Mouse (Mus musculus) neural tube, embryonic 12.5 days (tissue): ENCODE measurements around the gene Ppara. TPM values are rescaled to one million over a fixed set of nuclear protein-coding genes. Genes with fewer than 3 reads are reported as not detected.
A peak's percentile ranks its signal among the peaks of the same experiment; 100 is the strongest.

Experiments
- ATAC-seq: fragments of 200-750 bp; cut with Nextera tagmentation; 2 replicates; pipeline ENCODE4 v1.8.0; 2017; ENCODE audit warnings: low read depth, mild to moderate bottlenecking, moderate TSS enrichment, moderate library complexity; ENCODE audit not compliant: low FRiP score
- H3K27ac ChIP-seq: fragments of 300-500 bp; sonication (generic); 2 replicates; pipeline ENCODE4 v1.5.1; 2016
- H3K27me3 ChIP-seq: fragments of 300-500 bp; sonication (generic); replicated peaks from 2 replicates; pipeline ENCODE4 v1.6.1; 2016; ENCODE audit warnings: mild to moderate bottlenecking
- H3K36me3 ChIP-seq: fragments of 300-500 bp; sonication (generic); 2 replicates; pipeline ENCODE4 v1.6.1; 2016; ENCODE audit warnings: mild to moderate bottlenecking
- H3K4me1 ChIP-seq: fragments of 300-500 bp; sonication (generic); 2 replicates; pipeline ENCODE4 v1.6.1; 2016
- H3K4me2 ChIP-seq: fragments of 300-500 bp; sonication (generic); replicated peaks from 2 replicates; pipeline ENCODE4 v1.6.1; 2016; ENCODE audit warnings: mild to moderate bottlenecking
- H3K4me3 ChIP-seq: fragments of 300-500 bp; sonication (generic); 2 replicates; pipeline ENCODE4 v1.5.1; 2016
- H3K9ac ChIP-seq: fragments of 300-500 bp; sonication (generic); 2 replicates; pipeline ENCODE4 v1.6.1; 2016; ENCODE audit warnings: mild to moderate bottlenecking
- H3K9me3 ChIP-seq: fragments of 300-500 bp; sonication (generic); 2 replicates; pipeline ENCODE4 v1.6.1; 2016; ENCODE audit warnings: mild to moderate bottlenecking
- WGBS: fragments of 180-500 bp; shearing (Covaris S2); methylation state at CpG from one replicate; pipeline ENCODE4 v1.1.7; 2016; 5-methylcytosine and 5-hydroxymethylcytosine counted together
- polyA plus RNA-seq: library from polyadenylated mRNA; unstranded; fragments of >200 nt; fragmentation: Nextera tagmentation; extraction: Ambion mirVana; gene quantifications from 2 replicates; pipeline ENCODE4 v1.2.1, GENCODE M21; 2016

Gene Ppara
- polyA plus RNA-seq, 1 experiment from 2014 or later: 1.1 TPM

DNA sequence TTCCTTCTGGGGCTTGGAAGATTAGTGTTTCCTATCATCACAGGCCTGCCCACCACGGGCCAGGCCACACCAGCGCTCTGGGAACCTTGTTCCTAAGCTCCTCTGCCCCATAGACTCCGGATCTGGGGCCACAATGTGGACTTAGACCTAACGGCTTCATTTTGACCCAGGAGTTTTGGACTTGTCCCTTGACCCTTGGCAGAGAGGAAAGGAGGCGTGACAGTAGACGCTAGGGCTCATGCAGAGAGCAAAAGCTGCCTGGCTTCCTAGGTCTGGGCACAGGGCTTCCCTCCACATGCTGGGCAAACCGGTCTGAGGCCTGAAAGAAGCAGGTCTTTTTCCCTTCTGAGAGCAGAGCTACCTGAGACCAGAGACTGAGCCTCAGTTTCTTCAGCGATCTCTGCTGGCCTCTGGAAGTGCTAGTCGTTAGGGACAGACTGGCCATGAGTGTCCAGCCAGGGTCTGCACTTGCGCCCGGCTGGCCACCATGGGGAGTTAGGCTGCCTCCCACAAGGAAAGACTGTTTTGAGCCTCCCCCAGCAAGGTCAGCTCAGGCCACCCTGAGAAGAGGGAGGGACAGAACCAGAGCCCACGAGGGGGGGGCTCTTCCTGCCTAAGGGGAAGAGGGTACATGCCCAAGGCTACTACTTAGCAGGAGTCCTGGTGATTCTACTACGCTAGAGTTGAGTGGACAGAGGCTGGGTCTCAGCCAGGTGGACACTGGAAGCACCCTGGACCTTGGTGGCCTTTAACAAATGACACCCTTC is 29.0 kb upstream of the Ppara start:
- Histone ChIP-seq H3K9ac (no peak overlapping the region), H3K27me3 (no peaks in the 10 kb centered on the region), H3K27ac (no peak overlapping the region), H3K4me1 (peaks cover 19% of the 10 kb centered on the region), H3K9me3 (no peaks in the 10 kb centered on the region), H3K4me2 (no peak overlapping the region), H3K4me3 (no peak overlapping the region), H3K36me3 (peaks cover 66% of the 10 kb centered on the region)
- no peak for ATAC-seq
- WGBS: 81% methylated on average over 13 of the region's 13 CpGs

DNA sequence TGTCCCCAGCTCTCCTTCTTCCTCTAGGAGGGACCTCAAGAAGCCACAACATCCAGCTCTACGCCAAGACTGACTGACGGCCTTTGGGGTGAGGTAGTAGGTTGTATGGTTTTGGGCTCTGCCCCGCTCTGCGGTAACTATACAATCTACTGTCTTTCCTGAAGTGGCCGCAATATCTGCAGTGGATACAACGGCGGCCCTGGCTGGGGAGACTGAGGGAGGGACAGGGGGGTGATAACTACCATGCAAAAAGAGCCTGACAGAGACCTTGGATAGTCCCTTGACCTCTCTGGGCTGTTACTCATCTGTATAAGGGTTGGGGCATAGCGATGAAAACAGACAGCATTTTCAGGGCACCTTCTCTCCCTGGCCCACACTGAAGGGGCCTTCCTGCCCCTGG is 28.3 kb upstream of the Ppara start:
- 93% methylated on average over 8 of the region's 8 CpGs for WGBS
- H3K9ac ChIP-seq: no peak overlapping the region
- H3K27me3 ChIP-seq: no peaks in the 10 kb centered on the region; the same call in 1 of the 2 replicates
- no peak overlapping the region for H3K27ac ChIP-seq
- H3K36me3 ChIP-seq: peaks cover 58% of the 10 kb centered on the region
- ATAC-seq: no peak
- H3K4me1 ChIP-seq: peaks cover 19% of the 10 kb centered on the region
- H3K4me2 ChIP-seq: no peak overlapping the region
- no peaks in the 10 kb centered on the region for H3K9me3 ChIP-seq
- H3K4me3 ChIP-seq: no peak overlapping the region

GRCm38 (mm10) chr15:85707017-85707416 is 27.8 kb upstream of the Ppara start:
- Histone ChIP-seq H3K4me2 (no peak overlapping the region), H3K4me3 (no peak overlapping the region), H3K4me1 (peaks cover 19% of the 10 kb centered on the region), H3K27me3 (no peaks in the 10 kb centered on the region; the same call in 1 of the 2 replicates), H3K9me3 (no peaks in the 10 kb centered on the region), H3K36me3 (peaks cover 53% of the 10 kb centered on the region), H3K9ac (no peak overlapping the region), H3K27ac (no peak overlapping the region)
- no peak for ATAC-seq
- whole genome bisulfite sequencing: 95% methylated on average over 11 of the region's 11 CpGs

DNA sequence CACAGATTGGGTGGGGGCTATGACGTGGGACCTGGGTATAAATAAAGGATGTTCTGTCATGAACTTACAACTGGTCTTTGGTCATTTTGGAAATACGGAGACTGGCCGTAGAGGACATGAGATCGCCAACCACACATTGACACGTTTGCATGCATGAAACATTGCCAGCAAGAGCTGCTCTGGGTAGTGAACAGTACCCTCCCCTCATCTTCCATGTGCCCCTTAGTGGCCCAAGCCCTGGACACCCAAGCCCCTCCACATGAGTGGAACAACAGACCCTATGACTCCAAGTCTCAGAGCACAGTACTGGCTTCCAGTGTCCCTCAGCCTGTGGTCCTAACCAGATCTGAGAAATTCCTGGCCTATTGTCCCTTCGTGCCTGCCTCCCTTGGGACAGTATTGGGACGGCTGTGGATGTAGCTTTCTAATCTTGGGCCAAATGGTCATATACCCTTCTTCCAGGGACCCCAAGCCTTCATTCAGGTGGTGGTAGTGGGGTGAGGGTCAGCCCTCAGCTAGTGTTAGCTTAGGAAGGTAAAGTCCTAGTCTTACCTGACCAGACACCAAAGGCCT is 27.2 kb upstream of the Ppara start:
- no peaks in the 10 kb centered on the region; the same call in none of the 2 replicates for H3K27me3 ChIP-seq
- no peak for ATAC-seq
- H3K36me3 ChIP-seq: peaks cover 48% of the 10 kb centered on the region
- no peak overlapping the region for H3K4me2 ChIP-seq
- no peak overlapping the region for H3K27ac ChIP-seq
- no peak overlapping the region for H3K9ac ChIP-seq
- WGBS: 91% methylated on average over 7 of the region's 7 CpGs
- no peak overlapping the region for H3K4me3 ChIP-seq
- H3K4me1 ChIP-seq: peaks cover 19% of the 10 kb centered on the region
- no peaks in the 10 kb centered on the region for H3K9me3 ChIP-seq

- no peak overlapping the region for H3K9ac ChIP-seq
- no peaks in the 10 kb centered on the region; the same call in none of the 2 replicates for H3K27me3 ChIP-seq
- H3K36me3 ChIP-seq: peaks cover 41% of the 10 kb centered on the region
- H3K4me3 ChIP-seq: no peak overlapping the region
- 80% methylated on average over 2 of the region's 2 CpGs for WGBS
- no peak overlapping the region for H3K27ac ChIP-seq
- no peak overlapping the region for H3K4me2 ChIP-seq
- no peaks in the 10 kb centered on the region for H3K9me3 ChIP-seq
- peaks cover 12% of the 10 kb centered on the region for H3K4me1 ChIP-seq
- ATAC-seq: no peak
These were observed 26.6 kb upstream of the Ppara start for GRCm38 (mm10) chr15:85708217-85708616.

DNA sequence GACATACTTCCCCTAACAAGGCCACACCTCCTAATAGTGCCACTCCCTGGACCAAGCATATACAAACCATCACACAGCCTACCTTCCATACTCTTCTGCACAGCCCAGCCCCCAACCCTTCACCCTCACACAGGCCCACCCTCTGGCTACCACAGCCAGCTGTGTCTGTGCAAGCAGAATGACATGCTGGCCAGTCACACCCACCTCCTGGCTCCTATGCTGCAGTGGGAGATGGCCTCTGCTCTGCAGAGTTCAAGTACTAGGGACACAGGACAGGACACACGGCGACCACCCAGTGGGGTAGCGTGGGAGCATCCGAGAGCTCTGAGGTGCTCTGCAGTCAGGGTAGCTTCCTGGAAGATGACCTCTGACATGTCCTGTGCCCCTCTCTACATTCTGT is 25.9 kb upstream of the Ppara start:
- peaks cover 35% of the 10 kb centered on the region for H3K36me3 ChIP-seq
- no peak overlapping the region for H3K4me2 ChIP-seq
- no peaks in the 10 kb centered on the region for H3K9me3 ChIP-seq
- no peak overlapping the region for H3K9ac ChIP-seq
- H3K27ac ChIP-seq: peak overlapping the region; percentile 15; the same call in 1 of the 2 replicates
- peak; percentile 48 for ATAC-seq
- no peaks in the 10 kb centered on the region; the same call in none of the 2 replicates for H3K27me3 ChIP-seq
- H3K4me3 ChIP-seq: no peak overlapping the region
- peaks cover 11% of the 10 kb centered on the region for H3K4me1 ChIP-seq
- 87% methylated on average over 4 of the region's 4 CpGs for WGBS

DNA sequence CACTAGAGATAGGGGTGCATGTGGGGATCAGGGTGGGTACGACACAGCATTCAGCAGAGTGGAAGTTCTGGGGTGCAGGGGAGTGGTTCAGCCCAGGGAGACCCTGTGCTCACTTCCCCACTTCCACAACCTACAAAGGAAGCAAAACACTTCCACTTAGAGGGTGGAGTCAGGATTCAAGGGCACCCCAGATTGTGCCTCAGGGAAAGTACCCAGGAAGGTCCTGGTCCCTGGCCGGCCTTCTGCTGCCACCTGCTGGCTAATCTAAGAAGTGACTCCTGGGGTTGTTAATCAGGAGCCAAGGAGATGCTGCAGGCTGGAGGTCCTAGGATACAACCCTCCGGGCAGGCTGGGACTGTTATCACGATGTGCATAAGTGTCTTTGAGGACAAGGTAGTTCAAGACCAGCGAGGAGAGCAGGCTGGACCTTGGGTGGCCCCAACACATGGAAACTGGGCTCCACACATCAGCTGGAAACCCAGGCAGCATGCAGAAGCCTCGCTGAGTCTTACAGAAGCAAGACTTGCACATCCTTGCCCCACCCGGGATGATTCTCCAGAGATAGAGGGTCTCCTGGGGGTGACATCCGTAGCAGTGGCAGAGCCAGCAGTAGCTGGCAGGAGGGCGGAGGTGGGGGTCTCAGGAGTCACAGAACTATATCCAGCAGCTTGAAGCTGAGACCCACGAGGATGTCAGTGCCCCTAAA is 25.4 kb upstream of the Ppara start:
- ATAC-seq: peak; percentile 27
- Histone ChIP-seq H3K4me1 (peaks cover 11% of the 10 kb centered on the region), H3K4me3 (no peak overlapping the region), H3K36me3 (peaks cover 29% of the 10 kb centered on the region), H3K27me3 (no peaks in the 10 kb centered on the region; the same call in none of the 2 replicates), H3K27ac (peak overlapping the region; percentile 15; the same call in 1 of the 2 replicates), H3K9ac (0 out of 2 replicates have a peak overlapping the region, but pooled peaks have one; percentile 3), H3K4me2 (no peak overlapping the region), H3K9me3 (no peaks in the 10 kb centered on the region)
- 45% methylated on average over 10 of the region's 10 CpGs for WGBS

DNA sequence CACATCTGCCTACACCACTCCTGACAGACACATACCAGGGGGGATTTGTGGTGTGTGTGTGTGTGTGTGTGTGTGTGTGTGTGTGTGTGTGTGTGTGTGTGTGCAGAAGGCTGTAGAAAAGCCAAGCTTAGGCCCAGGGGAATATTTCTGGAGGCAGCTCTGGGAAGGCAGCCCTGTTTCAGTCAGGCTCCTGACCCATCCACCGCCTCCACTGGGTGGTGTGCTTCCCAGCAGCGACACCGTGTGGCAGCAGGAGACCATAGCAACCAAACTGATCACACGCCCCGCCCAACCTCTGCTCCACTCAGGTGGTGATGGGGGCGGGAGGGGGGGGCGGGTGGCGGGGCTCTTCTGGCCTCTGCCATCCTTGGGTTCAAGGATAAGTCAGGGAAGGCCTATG is 24.6 kb upstream of the Ppara start:
- 0% methylated on average over 7 of the region's 8 CpGs for WGBS
- peak; percentile 45; the same call in 1 of the 2 replicates for ATAC-seq
- Histone ChIP-seq H3K27me3 (peaks cover 3% of the 10 kb centered on the region), H3K36me3 (peaks cover 22% of the 10 kb centered on the region), H3K4me1 (peaks cover 11% of the 10 kb centered on the region), H3K27ac (no peak overlapping the region), H3K4me3 (no peak overlapping the region), H3K9me3 (no peaks in the 10 kb centered on the region), H3K9ac (no peak overlapping the region), H3K4me2 (no peak overlapping the region)

GRCm38 (mm10) chr15:85710641-85711580 is 23.9 kb upstream of the Ppara start:
- ATAC-seq: no peak
- Histone ChIP-seq H3K4me1 (peaks cover 11% of the 10 kb centered on the region), H3K36me3 (peaks cover 14% of the 10 kb centered on the region), H3K27me3 (peaks cover 4% of the 10 kb centered on the region), H3K27ac (no peak overlapping the region), H3K9ac (no peak overlapping the region), H3K9me3 (no peaks in the 10 kb centered on the region), H3K4me3 (no peak overlapping the region), H3K4me2 (no peak overlapping the region)
- 77% methylated on average over 17 of the region's 17 CpGs for WGBS

DNA sequence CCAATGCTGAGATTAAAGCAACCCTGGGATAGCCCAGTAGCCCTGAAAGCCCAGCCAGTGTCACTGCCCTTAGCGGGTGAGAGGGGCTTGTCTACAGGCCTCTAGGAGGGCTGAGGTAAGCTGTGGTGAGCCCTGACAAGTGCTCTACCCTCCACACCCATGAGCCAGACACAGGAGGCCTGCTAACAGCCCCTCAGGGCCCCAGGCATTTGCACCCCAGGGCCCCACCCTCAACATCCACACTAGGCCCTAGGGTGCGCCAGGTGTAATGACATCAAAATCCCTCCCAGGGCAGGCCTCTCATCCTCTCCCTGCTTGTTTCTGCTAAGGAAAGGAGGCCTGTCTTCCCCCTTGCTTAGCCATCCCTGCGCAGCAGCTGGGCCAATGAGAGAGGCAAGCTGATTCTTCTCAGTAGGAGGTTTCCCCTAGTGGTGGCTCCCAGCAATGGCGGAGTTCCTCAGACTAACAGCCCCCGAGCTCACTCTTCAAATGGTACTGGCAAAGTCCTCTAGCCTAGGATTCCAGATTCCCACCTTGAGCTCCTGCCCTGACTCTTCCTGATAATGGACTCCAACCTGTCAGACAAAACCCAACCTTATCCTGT is 22.1 kb upstream of the Ppara start:
- no peak for ATAC-seq
- 47% methylated on average over 5 of the region's 5 CpGs for WGBS
- no peaks in the 10 kb centered on the region for H3K9me3 ChIP-seq

GRCm38 (mm10) chr15:85713417-85713816 is 21.4 kb upstream of the Ppara start:
- 90% methylated on average over 9 of the region's 9 CpGs for WGBS
- no peaks in the 10 kb centered on the region for H3K36me3 ChIP-seq
- no peak overlapping the region for H3K27ac ChIP-seq
- H3K9me3 ChIP-seq: no peaks in the 10 kb centered on the region
- H3K27me3 ChIP-seq: peaks cover 7% of the 10 kb centered on the region
- no peak overlapping the region for H3K9ac ChIP-seq
- H3K4me2 ChIP-seq: no peak overlapping the region
- ATAC-seq: no peak
- no peak overlapping the region for H3K4me3 ChIP-seq
- peaks cover 11% of the 10 kb centered on the region for H3K4me1 ChIP-seq

More for the DNA sequence above, 22.1 kb upstream of the Ppara start:
- Histone ChIP-seq H3K27me3 (peaks cover 4% of the 10 kb centered on the region), H3K27ac (no peak overlapping the region), H3K4me2 (no peak overlapping the region), H3K36me3 (no peaks in the 10 kb centered on the region), H3K4me3 (no peak overlapping the region), H3K9ac (no peak overlapping the region), H3K4me1 (peaks cover 11% of the 10 kb centered on the region)
